Mouse (Mus musculus): ENCODE results near the gene 1700016D06Rik.

DNA sequence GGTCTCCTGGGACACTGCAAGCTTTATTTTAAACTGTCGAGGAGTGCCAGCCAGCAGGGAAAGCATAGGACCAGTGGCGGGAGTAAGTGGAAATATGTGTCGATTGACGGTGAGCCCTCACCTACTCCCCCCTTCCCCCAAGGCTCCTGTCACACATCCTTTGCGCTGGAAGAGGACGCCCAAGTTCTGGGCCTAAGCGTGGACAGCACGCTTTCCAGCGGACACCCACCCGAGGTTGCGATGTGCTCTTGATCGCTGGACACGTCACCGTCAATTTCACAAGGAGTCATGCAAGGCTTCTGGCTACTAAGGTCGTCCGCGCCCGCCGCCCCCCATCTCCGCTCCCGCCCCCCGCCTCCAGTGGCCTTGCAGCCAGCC lies 26.4 kb upstream of the 1700016D06Rik start:
- TF ChIP-seq POLR2A (IDR thresholded peaks at IDR 0.05; ENCODE audit: borderline replicate concordance, control insufficient read depth, low read depth, low read length), result no peak
- TF ChIP-seq CTCF (IDR thresholded peaks at IDR 0.05; ENCODE audit: control insufficient read depth, insufficient read depth, low read length), result no peak

Measured in bone marrow, adult 2 months (tissue).